ENCODE assay signal across 7 mouse cellular contexts in genomic region chr10:118869591-118870001, GRCm38 (mm10). TPM values are rescaled to one million over a fixed set of nuclear protein-coding genes. Genes with fewer than 3 reads are reported as not detected.
DNase-seq lines count a peak whose midpoint lies in the region; ATAC-seq lines count a peak whose summit lies in the region.

No protein-coding gene starts in this region.

- H3K27ac ChIP-seq in intestine, embryonic 14.5 days (ENCODE audit: low read depth): peak overlapping the region; percentile 97

- peak; percentile 93 for DNase-seq in ZHBTc4 (ENCODE audit: low read depth, low spot score)
- DNase-seq in cerebellum, postnatal 36 days: peak; percentile 41 to 49
- DNase-seq in gastrocnemius, postnatal 14 days: peak; percentile 78
- peak; percentile 92 for DNase-seq in intestine, embryonic 14.5 days (ENCODE audit: low spot score)
- DNase-seq in left cerebral cortex, postnatal 25 days (ENCODE audit: low spot score in 2 of 2): peak; percentile 66 to 82
- peak; percentile 81 for DNase-seq in mesoderm, embryonic 11.5 days (ENCODE audit: low read depth, low spot score)
- peak; percentile 88 for DNase-seq in skeletal muscle tissue, adult 2 months (ENCODE audit: low read depth, low spot score)

- under 1% methylated on average over 16 of the region's 16 CpGs for WGBS in intestine, embryonic 14.5 days

- no peaks in the 10 kb centered on the region for H3K27me3 ChIP-seq in intestine, embryonic 14.5 days (replicated peaks; ENCODE audit: control insufficient read depth, insufficient read depth, low read length)

- intact Hi-C loops in gastrocnemius, postnatal 14 days (cut with DNase I; ENCODE audit: low total_unique reads): loop anchor here (5.0 to 10.0 kb wide), 2 partner anchors 205 to 277 kb away; no protein-coding TSS in a partner anchor
- intact Hi-C loops in left cerebral cortex, postnatal 25 days (cut with DNase I): loop anchor here (1.0 to 5.0 kb wide), 8 partner anchors 87 to 368 kb away; no protein-coding TSS in a partner anchor

- H3K4me1 ChIP-seq in intestine, embryonic 14.5 days (replicated peaks; ENCODE audit: control insufficient read depth, insufficient read depth, low read length): peaks cover 19% of the 10 kb centered on the region

- peaks cover 6% of the 10 kb centered on the region; the same call in 1 of the 2 replicates for H3K36me3 ChIP-seq in intestine, embryonic 14.5 days (ENCODE audit: control insufficient read depth, insufficient read depth, low read length)

- H3K9me3 ChIP-seq in intestine, embryonic 14.5 days (ENCODE audit: control insufficient read depth, low read length): no peaks in the 10 kb centered on the region

- peak overlapping the region; percentile 96 for H3K4me2 ChIP-seq in intestine, embryonic 14.5 days (ENCODE audit: low read length)

- peak overlapping the region; percentile 98 for H3K9ac ChIP-seq in intestine, embryonic 14.5 days (ENCODE audit: low read length)

- peak overlapping the region; percentile 92 for H3K4me3 ChIP-seq in intestine, embryonic 14.5 days (ENCODE audit: low read depth, low read length)

- ATAC-seq in intestine, embryonic 14.5 days (replicated peaks; ENCODE audit: low FRiP score, low TSS enrichment, low read depth): peak; percentile 75

RNA-seq across cellular contexts. Expression of gene Dyrk2, which starts 0.4 kb away (rescaled TPM):
- total RNA-seq in gastrocnemius, postnatal 14 days (2021): 10 to 100 TPM; 44.3 to 74.0 TPM
- polyA plus RNA-seq in intestine, embryonic 14.5 days (2014; fragmentation: Nextera tagmentation; extraction: Ambion mirVana): 13.5 and 13.9 TPM in 2 replicates
- 10 to 100 TPM; 51.0 to 55.5 TPM for total RNA-seq in left cerebral cortex, postnatal 25 days (2021)

Comparison
In these comparisons a context has a peak if more than half of its experiments do, and no peak if none do; other contexts are left out.
1. Peak in every context shown above with its lines: DNase-seq, ATAC-seq, H3K4me3 ChIP-seq and H3K27ac ChIP-seq.